Mouse (Mus musculus): Measurements from ENCODE around the gene Ankfn1. TPM values are rescaled to one million over a fixed set of nuclear protein-coding genes. Genes with fewer than 3 reads are reported as not detected.

Ankfn1 gene
- polyA plus RNA-seq, 1 experiment = not detected

- no peaks in the 10 kb centered on the region for H3K4me1 ChIP-seq (ENCODE audit: control insufficient read depth)
- TF ChIP-seq GATA1 (IDR thresholded peaks at IDR 0.05; ENCODE audit: low read length) = no peak
- TF ChIP-seq TAL1 (IDR thresholded peaks at IDR 0.05; ENCODE audit: low read length) = no peak
Measured at GRCm38 (mm10) chr11:89607270-89607669, 170.2 kb downstream of the Ankfn1 start.

GRCm38 (mm10) chr11:89606346-89606745 is 171.1 kb downstream of the Ankfn1 start:
- Histone ChIP-seq H3K36me3 (ENCODE audit: control insufficient read depth) (no peaks in the 10 kb centered on the region), H3K4me1 (ENCODE audit: control insufficient read depth) (no peaks in the 10 kb centered on the region), H3K9me3 (ENCODE audit: control insufficient read depth, low read length) (no peaks in the 10 kb centered on the region), H3K4me3 (replicated peaks) (no peak overlapping the region), H3K27me3 (ENCODE audit: control insufficient read depth) (no peaks in the 10 kb centered on the region)
- TF ChIP-seq TAL1 (IDR thresholded peaks at IDR 0.05; ENCODE audit: low read length) = no peak
- no peak for TF ChIP-seq GATA1 (IDR thresholded peaks at IDR 0.05; ENCODE audit: low read length)

More at GRCm38 (mm10) chr11:89607270-89607669, 170.2 kb downstream of the Ankfn1 start:
- Histone ChIP-seq H3K36me3 (ENCODE audit: control insufficient read depth) (no peaks in the 10 kb centered on the region), H3K27me3 (ENCODE audit: control insufficient read depth) (no peaks in the 10 kb centered on the region), H3K9me3 (ENCODE audit: control insufficient read depth, low read length) (no peaks in the 10 kb centered on the region), H3K4me3 (replicated peaks) (no peak overlapping the region)

- Histone ChIP-seq H3K4me3 (replicated peaks) (no peak overlapping the region), H3K27me3 (ENCODE audit: control insufficient read depth) (no peaks in the 10 kb centered on the region), H3K4me1 (ENCODE audit: control insufficient read depth) (no peaks in the 10 kb centered on the region), H3K36me3 (ENCODE audit: control insufficient read depth) (no peaks in the 10 kb centered on the region), H3K9me3 (ENCODE audit: control insufficient read depth, low read length) (no peaks in the 10 kb centered on the region)
- TF ChIP-seq TAL1 (IDR thresholded peaks at IDR 0.05; ENCODE audit: low read length) (no peak), GATA1 (IDR thresholded peaks at IDR 0.05; ENCODE audit: low read length) (no peak)
Measured at GRCm38 (mm10) chr11:89602966-89603365, 174.5 kb downstream of the Ankfn1 start.

- Histone ChIP-seq H3K27me3 (ENCODE audit: control insufficient read depth) (no peaks in the 10 kb centered on the region), H3K9me3 (ENCODE audit: control insufficient read depth, low read length) (no peaks in the 10 kb centered on the region), H3K4me3 (replicated peaks) (no peak overlapping the region), H3K4me1 (ENCODE audit: control insufficient read depth) (no peaks in the 10 kb centered on the region), H3K36me3 (ENCODE audit: control insufficient read depth) (no peaks in the 10 kb centered on the region)
- TF ChIP-seq TAL1 (IDR thresholded peaks at IDR 0.05; ENCODE audit: low read length) = no peak
- TF ChIP-seq GATA1 (IDR thresholded peaks at IDR 0.05; ENCODE audit: low read length) = no peak
Measured at GRCm38 (mm10) chr11:89600921-89601515, 176.4 kb downstream of the Ankfn1 start.

GRCm38 (mm10) chr11:89590273-89590874 is 187.1 kb downstream of the Ankfn1 start:
- H3K4me3 ChIP-seq (replicated peaks) = no peak overlapping the region
- H3K27me3 ChIP-seq (ENCODE audit: control insufficient read depth) = no peaks in the 10 kb centered on the region
- no peaks in the 10 kb centered on the region for H3K9me3 ChIP-seq (ENCODE audit: control insufficient read depth, low read length)
- no peaks in the 10 kb centered on the region for H3K4me1 ChIP-seq (ENCODE audit: control insufficient read depth)
- TF ChIP-seq TAL1 (IDR thresholded peaks at IDR 0.05; ENCODE audit: low read length) = no peak
- no peak for TF ChIP-seq GATA1 (IDR thresholded peaks at IDR 0.05; ENCODE audit: low read length)
- no peaks in the 10 kb centered on the region for H3K36me3 ChIP-seq (ENCODE audit: control insufficient read depth)

GRCm38 (mm10) chr11:89586341-89586740 is 191.1 kb downstream of the Ankfn1 start:
- Histone ChIP-seq H3K27me3 (ENCODE audit: control insufficient read depth) (no peaks in the 10 kb centered on the region), H3K9me3 (ENCODE audit: control insufficient read depth, low read length) (no peaks in the 10 kb centered on the region), H3K36me3 (ENCODE audit: control insufficient read depth) (no peaks in the 10 kb centered on the region), H3K4me1 (ENCODE audit: control insufficient read depth) (no peaks in the 10 kb centered on the region), H3K4me3 (replicated peaks) (no peak overlapping the region)
- TF ChIP-seq TAL1 (IDR thresholded peaks at IDR 0.05; ENCODE audit: low read length) (no peak), GATA1 (IDR thresholded peaks at IDR 0.05; ENCODE audit: low read length) (no peak)

- H3K9me3 ChIP-seq (ENCODE audit: control insufficient read depth, low read length) = no peaks in the 10 kb centered on the region; the same call in 1 of the 2 replicates
- TF ChIP-seq GATA1 (IDR thresholded peaks at IDR 0.05; ENCODE audit: low read length) (no peak), TAL1 (IDR thresholded peaks at IDR 0.05; ENCODE audit: low read length) (no peak)
- H3K4me1 ChIP-seq (ENCODE audit: control insufficient read depth) = no peaks in the 10 kb centered on the region
- no peaks in the 10 kb centered on the region for H3K36me3 ChIP-seq (ENCODE audit: control insufficient read depth)
- no peak overlapping the region for H3K4me3 ChIP-seq (replicated peaks)
- H3K27me3 ChIP-seq (ENCODE audit: control insufficient read depth) = no peaks in the 10 kb centered on the region
Measured at GRCm38 (mm10) chr11:89579826-89580225, 197.6 kb downstream of the Ankfn1 start.

- Histone ChIP-seq H3K36me3 (ENCODE audit: control insufficient read depth) (no peaks in the 10 kb centered on the region), H3K4me3 (replicated peaks) (no peak overlapping the region), H3K9me3 (ENCODE audit: control insufficient read depth, low read length) (no peaks in the 10 kb centered on the region; the same call in 1 of the 2 replicates), H3K4me1 (ENCODE audit: control insufficient read depth) (no peaks in the 10 kb centered on the region), H3K27me3 (ENCODE audit: control insufficient read depth) (no peaks in the 10 kb centered on the region)
- TF ChIP-seq TAL1 (IDR thresholded peaks at IDR 0.05; ENCODE audit: low read length) (no peak), GATA1 (IDR thresholded peaks at IDR 0.05; ENCODE audit: low read length) (no peak)
Measured at GRCm38 (mm10) chr11:89579111-89579510, 198.3 kb downstream of the Ankfn1 start.

GRCm38 (mm10) chr11:89574269-89574838 is 203.1 kb downstream of the Ankfn1 start:
- Histone ChIP-seq H3K36me3 (ENCODE audit: control insufficient read depth) (no peaks in the 10 kb centered on the region), H3K4me1 (ENCODE audit: control insufficient read depth) (no peaks in the 10 kb centered on the region), H3K27me3 (ENCODE audit: control insufficient read depth) (no peaks in the 10 kb centered on the region), H3K9me3 (ENCODE audit: control insufficient read depth, low read length) (no peaks in the 10 kb centered on the region), H3K4me3 (replicated peaks) (no peak overlapping the region)
- TF ChIP-seq TAL1 (IDR thresholded peaks at IDR 0.05; ENCODE audit: low read length) (no peak), GATA1 (IDR thresholded peaks at IDR 0.05; ENCODE audit: low read length) (no peak)

Data from erythroblast, embryonic 14.5 days (primary cell).